Mouse (Mus musculus): Measurements from ENCODE around the gene Krtap3-1. TPM values are rescaled to one million over a fixed set of nuclear protein-coding genes. Genes with fewer than 3 reads are reported as not detected.
"Not testable (repeated sequence)": the region's sequence is repeated elsewhere in the genome, so short reads cannot be mapped to it uniquely, and the experiment has no call there.

The Krtap3-1 gene
- polyA plus RNA-seq (2016; fragmentation: Nextera tagmentation; extraction: Ambion mirVana) = not detected in 2 replicates

DNA sequence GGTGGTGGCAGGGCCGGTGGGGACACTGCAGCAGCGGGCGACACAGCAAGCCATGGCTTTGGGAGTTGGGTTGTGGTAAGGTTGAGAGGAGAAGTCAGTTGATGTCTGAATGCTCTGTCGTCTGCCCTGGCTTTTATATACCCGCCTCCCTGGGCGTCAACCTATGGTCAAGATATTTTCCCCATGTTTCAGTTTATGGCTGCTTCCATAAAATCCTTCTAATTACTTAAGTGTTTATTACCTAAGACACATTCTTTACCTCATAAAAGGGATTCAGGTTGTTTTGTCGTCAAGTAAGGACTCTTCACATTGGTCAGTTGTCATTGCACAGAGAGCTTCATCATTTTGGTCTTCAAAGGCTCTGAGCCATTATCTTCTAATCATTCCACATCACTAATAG, at the start of gene Krtap3-1:
Gene Krtap3-1, minus strand, starts transcription at position 101 of the 400 bp plus-strand sequence.
- WGBS = 71% methylated on average over 7 of the region's 7 CpGs
- no peak within 1 kb of the TSS for H3K4me3 ChIP-seq (replicated peaks)
- H3K36me3 ChIP-seq = no peaks in the 10 kb centered on the region
- H3K27ac ChIP-seq = no peak within 1 kb of the TSS
- peaks cover 3% of the 10 kb centered on the region; the same call in 1 of the 2 replicates for H3K27me3 ChIP-seq
- no peaks in the 10 kb centered on the region for H3K9me3 ChIP-seq
- no peak within 1 kb of the TSS for H3K9ac ChIP-seq (replicated peaks)
- no peak for ATAC-seq (ENCODE audit: insufficient number of reproducible peaks, insufficient read depth, low FRiP score, low TSS enrichment, low read depth)
- H3K4me2 ChIP-seq = no peak within 1 kb of the TSS
- no peaks in the 10 kb centered on the region for H3K4me1 ChIP-seq (replicated peaks)

DNA sequence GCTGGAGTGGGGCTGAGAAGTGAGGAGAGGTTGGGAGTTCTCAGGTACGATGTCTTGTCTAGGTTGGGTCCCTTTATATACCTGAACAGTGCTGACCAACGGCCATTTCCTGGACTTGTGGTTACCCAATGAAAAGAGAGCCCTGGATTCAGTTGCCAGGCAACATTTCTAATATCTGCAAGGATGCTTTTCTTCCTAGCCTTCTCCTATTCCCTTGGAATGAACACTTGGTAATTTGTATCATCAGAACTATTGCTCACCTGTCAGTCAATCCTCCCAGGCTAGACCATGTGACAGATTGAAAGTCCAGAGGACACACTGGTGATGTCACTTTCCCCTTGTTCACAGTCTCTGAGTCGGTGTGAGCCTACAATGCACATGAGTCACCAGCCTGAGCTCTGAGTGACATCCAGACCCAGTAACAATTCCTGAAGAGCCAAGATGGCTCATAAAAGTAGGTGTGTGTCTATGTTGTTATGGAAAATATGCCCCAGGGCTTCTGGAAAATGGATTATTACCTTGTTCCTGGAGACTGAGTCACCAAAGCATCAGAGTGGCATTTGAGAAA, 48.5 kb upstream of the Krtap3-1 start, which contains the start of gene Krtap2-4:
Gene Krtap2-4, minus strand, starts transcription at position 51 of the 568 bp plus-strand sequence.
- Histone ChIP-seq H3K9ac (replicated peaks) (no peak within 1 kb of the TSS), H3K4me3 (replicated peaks) (no peak within 1 kb of the TSS), H3K36me3 (no peaks in the 10 kb centered on the region), H3K27me3 (no peaks in the 10 kb centered on the region), H3K9me3 (no peaks in the 10 kb centered on the region), H3K27ac (no peak within 1 kb of the TSS), H3K4me2 (no peak within 1 kb of the TSS), H3K4me1 (replicated peaks) (no peaks in the 10 kb centered on the region)
- WGBS = 63% methylated on average over 3 of the region's 3 CpGs
- no peak for ATAC-seq (ENCODE audit: insufficient number of reproducible peaks, insufficient read depth, low FRiP score, low TSS enrichment, low read depth)

DNA sequence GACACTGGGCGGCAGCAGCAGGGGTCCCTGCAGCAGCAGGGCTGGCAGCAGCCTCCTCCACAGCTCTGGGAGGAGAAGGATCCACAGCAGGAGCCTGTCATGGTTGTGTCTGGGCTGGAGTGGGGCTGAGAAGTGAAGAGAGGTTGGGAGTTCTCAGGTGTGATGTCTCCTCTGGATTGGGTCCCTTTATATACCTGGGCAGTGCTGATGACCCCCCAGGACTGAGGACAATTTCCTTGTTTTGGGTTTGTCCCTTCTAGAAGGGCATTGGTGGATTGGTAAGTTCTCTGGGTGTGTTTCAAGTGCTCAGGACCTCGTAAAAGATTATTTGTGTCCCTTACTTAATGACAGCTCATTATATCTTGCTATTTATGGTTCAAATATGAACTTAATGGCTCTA, 43.7 kb upstream of the Krtap3-1 start, which contains the start of gene Gm11937:
Gene Gm11937, minus strand, starts transcription at position 101 of the 400 bp plus-strand sequence.
- not testable (repeated sequence) for ATAC-seq (ENCODE audit: insufficient number of reproducible peaks, insufficient read depth, low FRiP score, low TSS enrichment, low read depth); H3K27me3 ChIP-seq
- WGBS = 47% methylated on average over 1 of the region's 2 CpGs

DNA sequence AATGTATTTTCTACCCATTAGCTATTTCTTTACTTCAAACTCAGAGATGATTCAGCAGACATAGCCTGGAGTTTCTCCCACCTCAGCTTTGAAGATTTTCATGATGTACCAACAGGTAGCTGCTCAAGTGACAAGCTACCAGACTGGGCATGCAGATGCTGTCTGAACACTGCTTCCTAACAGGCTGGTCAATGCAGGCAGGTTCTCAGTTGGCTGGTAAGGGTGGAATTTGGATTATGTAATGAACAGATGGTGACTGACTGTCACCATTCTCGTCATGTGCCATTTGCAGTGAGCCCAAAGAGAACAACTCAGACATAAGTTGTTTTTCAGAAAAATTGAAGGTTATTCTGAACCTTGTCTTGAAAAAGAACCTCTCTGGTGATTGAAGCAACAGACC, 42.7 kb upstream of the Krtap3-1 start:
- no peak overlapping the region for H3K4me2 ChIP-seq
- H3K9ac ChIP-seq (replicated peaks) = no peak overlapping the region
- H3K4me1 ChIP-seq (replicated peaks) = no peaks in the 10 kb centered on the region
- no peak overlapping the region for H3K27ac ChIP-seq
- 73% methylated on average over 1 of the region's 1 CpGs for WGBS
- no peaks in the 10 kb centered on the region for H3K36me3 ChIP-seq
- H3K9me3 ChIP-seq = no peaks in the 10 kb centered on the region
- no peak for ATAC-seq (ENCODE audit: insufficient number of reproducible peaks, insufficient read depth, low FRiP score, low TSS enrichment, low read depth)
- H3K4me3 ChIP-seq (replicated peaks) = no peak overlapping the region
- no peaks in the 10 kb centered on the region for H3K27me3 ChIP-seq

More for the DNA sequence above, 43.7 kb upstream of the Krtap3-1 start, which contains the start of gene Gm11937:
- H3K36me3 ChIP-seq; H3K9me3 ChIP-seq; H3K4me1 ChIP-seq (replicated peaks); H3K4me3 ChIP-seq (replicated peaks); H3K9ac ChIP-seq (replicated peaks); H3K27ac ChIP-seq; H3K4me2 ChIP-seq: not testable (repeated sequence)

DNA sequence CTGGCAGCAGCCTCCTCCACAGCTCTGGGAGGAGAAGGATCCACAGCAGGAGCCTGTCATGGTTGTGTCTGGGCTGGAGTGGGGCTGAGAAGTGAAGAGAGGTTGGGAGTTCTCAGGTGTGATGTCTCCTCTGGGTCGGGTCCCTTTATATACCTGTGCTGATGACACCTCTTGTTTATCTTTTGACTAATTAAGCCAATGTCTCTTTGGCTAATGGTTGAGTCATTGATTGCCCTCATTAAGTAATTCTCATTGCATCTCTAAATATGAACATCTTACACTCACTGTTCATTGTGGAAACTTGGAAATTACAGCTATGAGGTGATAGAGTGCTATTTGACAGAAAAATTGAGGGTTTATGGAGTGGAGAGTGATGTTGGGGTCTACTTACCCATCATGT, 36.8 kb upstream of the Krtap3-1 start, which contains the start of gene Gm11938:
Gene Gm11938, minus strand, starts transcription at position 101 of the 400 bp plus-strand sequence.
- H3K4me3 ChIP-seq (replicated peaks); ATAC-seq (ENCODE audit: insufficient number of reproducible peaks, insufficient read depth, low FRiP score, low TSS enrichment, low read depth); H3K4me1 ChIP-seq (replicated peaks); H3K9ac ChIP-seq (replicated peaks); H3K36me3 ChIP-seq; H3K27ac ChIP-seq; H3K4me2 ChIP-seq; H3K27me3 ChIP-seq; H3K9me3 ChIP-seq: not testable (repeated sequence)
- 46% methylated on average over 1 of the region's 1 CpGs for WGBS

DNA sequence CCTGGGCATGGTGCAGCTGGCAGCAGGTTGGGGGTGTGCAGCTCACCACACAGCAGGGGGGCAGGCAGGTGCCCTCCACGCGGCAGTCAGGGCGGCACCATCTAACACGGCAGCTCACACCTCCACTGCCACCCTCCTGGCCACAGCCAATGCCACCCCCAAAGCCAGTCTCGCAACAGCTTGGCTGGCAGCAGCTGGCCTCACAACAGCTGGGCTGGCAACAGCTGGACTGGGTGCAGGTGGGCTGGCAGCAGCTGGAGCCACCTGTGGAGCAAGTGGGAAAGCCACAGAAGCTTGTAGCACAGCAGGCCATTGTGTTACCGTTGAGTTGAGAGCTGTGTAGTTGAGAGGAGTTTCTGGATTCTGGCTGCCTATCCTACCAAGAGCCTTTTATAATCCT, 31.3 kb upstream of the Krtap3-1 start, which contains the start of gene Krtap9-3:
Gene Krtap9-3, minus strand, starts transcription at position 364 of the 400 bp plus-strand sequence.
- H3K36me3 ChIP-seq; H3K4me3 ChIP-seq (replicated peaks); H3K27me3 ChIP-seq; H3K9ac ChIP-seq (replicated peaks); H3K4me2 ChIP-seq; ATAC-seq (ENCODE audit: insufficient number of reproducible peaks, insufficient read depth, low FRiP score, low TSS enrichment, low read depth); H3K9me3 ChIP-seq; H3K4me1 ChIP-seq (replicated peaks); H3K27ac ChIP-seq: not testable (repeated sequence)
- 84% methylated on average over 6 of the region's 6 CpGs for WGBS

DNA sequence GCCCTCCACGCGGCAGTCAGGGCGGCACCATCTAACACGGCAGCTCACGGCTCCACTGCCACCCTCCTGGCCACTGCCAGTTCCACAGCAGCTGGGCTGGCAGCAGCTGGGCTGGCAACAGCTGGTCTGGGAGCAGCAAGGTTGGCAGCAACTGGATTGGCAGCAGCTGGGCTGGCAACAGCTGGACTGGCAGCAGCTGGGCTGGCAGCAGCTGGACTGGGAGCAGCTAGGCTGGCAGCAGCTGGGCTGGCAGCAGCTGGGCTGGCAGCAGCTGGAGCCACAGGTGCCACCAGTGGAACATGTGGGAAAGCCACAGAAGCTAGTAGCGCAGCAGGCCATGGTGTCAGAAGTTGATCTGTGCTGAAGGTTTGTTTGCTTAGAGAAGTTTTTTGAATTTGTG, 24.6 kb upstream of the Krtap3-1 start, which contains the start of gene Krtap1-3:
Gene Krtap1-3, minus strand, starts transcription at position 359 of the 400 bp plus-strand sequence.
- no peaks in the 10 kb centered on the region for H3K4me1 ChIP-seq (replicated peaks)
- WGBS = 75% methylated on average over 6 of the region's 6 CpGs
- ATAC-seq (ENCODE audit: insufficient number of reproducible peaks, insufficient read depth, low FRiP score, low TSS enrichment, low read depth) = no peak
- H3K4me3 ChIP-seq (replicated peaks) = no peak within 1 kb of the TSS
- no peaks in the 10 kb centered on the region for H3K27me3 ChIP-seq
- no peaks in the 10 kb centered on the region for H3K36me3 ChIP-seq
- no peak within 1 kb of the TSS for H3K9ac ChIP-seq (replicated peaks)
- no peak within 1 kb of the TSS for H3K27ac ChIP-seq
- no peak within 1 kb of the TSS for H3K4me2 ChIP-seq
- no peaks in the 10 kb centered on the region for H3K9me3 ChIP-seq

DNA sequence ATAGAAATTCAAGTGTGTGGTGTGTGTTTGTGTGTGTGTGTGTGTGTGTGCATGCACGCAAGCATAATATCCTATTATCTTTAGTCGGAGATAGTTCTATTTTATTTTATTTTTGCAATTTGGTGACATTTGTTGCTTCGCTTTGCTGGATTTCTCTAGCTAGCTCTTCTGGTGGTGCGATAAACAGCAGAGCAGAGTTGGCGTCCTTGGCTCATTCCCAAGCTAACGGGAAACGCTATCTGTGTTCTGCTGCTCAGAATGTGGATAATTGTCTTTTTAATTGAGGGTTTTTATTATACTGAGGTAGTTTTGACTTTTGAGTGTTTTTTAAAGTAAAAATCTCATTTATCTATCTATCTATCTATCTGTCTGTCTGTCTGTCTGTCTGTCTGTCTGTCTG, 18.7 kb upstream of the Krtap3-1 start:
- no peak overlapping the region for H3K9ac ChIP-seq (replicated peaks)
- ATAC-seq (ENCODE audit: insufficient number of reproducible peaks, insufficient read depth, low FRiP score, low TSS enrichment, low read depth) = no peak
- no peak overlapping the region for H3K27ac ChIP-seq
- no peaks in the 10 kb centered on the region for H3K27me3 ChIP-seq
- H3K4me2 ChIP-seq = no peak overlapping the region
- no peaks in the 10 kb centered on the region for H3K4me1 ChIP-seq (replicated peaks)
- H3K36me3 ChIP-seq = no peaks in the 10 kb centered on the region
- no peaks in the 10 kb centered on the region for H3K9me3 ChIP-seq
- H3K4me3 ChIP-seq (replicated peaks) = no peak overlapping the region
- 88% methylated on average over 7 of the region's 7 CpGs for WGBS

DNA sequence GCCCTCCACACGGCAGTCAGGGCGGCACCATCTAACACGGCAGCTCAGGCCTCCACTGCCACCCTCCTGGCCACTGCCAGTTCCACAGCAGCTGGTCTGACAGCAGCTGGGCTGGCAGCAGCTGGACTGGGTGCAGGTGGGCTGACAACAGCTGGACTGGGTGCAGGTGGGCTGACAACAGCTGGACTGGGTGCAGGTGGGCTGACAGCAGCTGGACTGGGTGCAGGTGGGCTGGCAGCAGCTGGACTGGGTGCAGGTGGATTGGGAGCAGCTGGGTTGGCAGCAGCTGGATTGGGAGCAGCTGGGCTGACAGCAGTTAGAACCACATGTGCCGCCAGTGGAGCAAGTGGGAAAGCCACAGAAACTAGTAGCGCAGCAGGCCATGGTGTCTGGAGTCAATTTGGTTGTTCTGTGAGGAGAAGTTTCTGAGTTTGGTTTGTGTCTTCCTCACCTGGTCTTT, 16.8 kb upstream of the Krtap3-1 start, which contains the start of gene Krtap1-4:
Gene Krtap1-4, minus strand, starts transcription at position 410 of the 460 bp plus-strand sequence.
- 67% methylated on average over 5 of the region's 5 CpGs for WGBS

DNA sequence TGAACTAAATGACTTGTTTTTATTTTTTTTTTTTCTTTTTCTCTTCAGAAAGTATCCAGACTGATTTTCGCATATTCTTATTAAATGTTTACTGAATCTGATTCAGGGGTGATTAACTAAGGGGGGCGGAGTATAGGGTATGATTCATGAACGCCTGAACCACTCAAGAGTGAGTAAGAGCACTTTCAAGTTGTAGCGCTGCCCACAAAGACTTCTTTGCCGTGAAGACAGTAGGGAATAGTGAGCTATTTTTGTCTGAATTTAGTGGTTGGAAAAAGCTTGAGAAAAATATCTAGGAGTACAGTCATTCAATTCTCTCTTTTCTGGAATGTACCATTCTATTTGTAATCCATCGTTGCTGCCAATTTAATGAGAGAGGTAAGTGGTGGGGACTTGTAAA, 15.1 kb upstream of the Krtap3-1 start:
- 86% methylated on average over 6 of the region's 6 CpGs for WGBS
- H3K9ac ChIP-seq (replicated peaks) = no peak overlapping the region

More for the DNA sequence above, 16.8 kb upstream of the Krtap3-1 start, which contains the start of gene Krtap1-4:
- Histone ChIP-seq H3K4me2 (no peak within 1 kb of the TSS), H3K27ac (no peak within 1 kb of the TSS), H3K4me3 (replicated peaks) (no peak within 1 kb of the TSS), H3K4me1 (replicated peaks) (no peaks in the 10 kb centered on the region), H3K9ac (replicated peaks) (no peak within 1 kb of the TSS), H3K9me3 (no peaks in the 10 kb centered on the region), H3K36me3 (no peaks in the 10 kb centered on the region), H3K27me3 (no peaks in the 10 kb centered on the region)
- no peak for ATAC-seq (ENCODE audit: insufficient number of reproducible peaks, insufficient read depth, low FRiP score, low TSS enrichment, low read depth)

DNA sequence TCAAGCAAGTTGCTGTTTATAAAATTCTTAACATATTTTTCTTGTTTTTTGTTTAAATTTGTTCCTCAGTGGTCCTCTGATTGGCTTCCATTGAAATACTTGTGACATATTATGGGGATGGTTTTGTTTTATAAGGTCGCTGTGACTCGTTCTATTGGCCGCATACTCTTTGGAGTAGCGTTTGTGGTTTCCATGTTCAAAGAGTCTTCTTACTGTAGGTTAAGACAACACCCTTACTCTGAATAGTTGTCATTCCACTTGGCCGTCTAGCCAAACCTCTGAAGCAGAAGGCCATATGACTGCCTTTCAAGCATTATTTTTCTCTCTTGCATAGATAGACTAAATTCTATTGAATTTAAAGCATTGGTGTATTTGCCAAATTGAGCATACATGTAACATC, 14.6 kb upstream of the Krtap3-1 start:
- WGBS = 91% methylated on average over 5 of the region's 5 CpGs
- no peaks in the 10 kb centered on the region for H3K4me1 ChIP-seq (replicated peaks)

More for the DNA sequence above, 15.1 kb upstream of the Krtap3-1 start:
- no peak overlapping the region for H3K4me2 ChIP-seq
- no peaks in the 10 kb centered on the region for H3K4me1 ChIP-seq (replicated peaks)
- H3K36me3 ChIP-seq = no peaks in the 10 kb centered on the region
- H3K4me3 ChIP-seq (replicated peaks) = no peak overlapping the region
- no peaks in the 10 kb centered on the region for H3K9me3 ChIP-seq
- no peaks in the 10 kb centered on the region for H3K27me3 ChIP-seq
- ATAC-seq (ENCODE audit: insufficient number of reproducible peaks, insufficient read depth, low FRiP score, low TSS enrichment, low read depth) = no peak
- H3K27ac ChIP-seq = no peak overlapping the region

More for the DNA sequence above, 14.6 kb upstream of the Krtap3-1 start:
- Histone ChIP-seq H3K27me3 (no peaks in the 10 kb centered on the region), H3K9ac (replicated peaks) (no peak overlapping the region), H3K4me2 (no peak overlapping the region), H3K4me3 (replicated peaks) (no peak overlapping the region), H3K9me3 (no peaks in the 10 kb centered on the region), H3K27ac (no peak overlapping the region), H3K36me3 (no peaks in the 10 kb centered on the region)
- no peak for ATAC-seq (ENCODE audit: insufficient number of reproducible peaks, insufficient read depth, low FRiP score, low TSS enrichment, low read depth)

All from limb, embryonic 12.5 days (tissue).